Mouse (Mus musculus) forebrain, embryonic 15.5 days (tissue): ENCODE data around the gene Pcdh9. TPM values are rescaled to one million over a fixed set of nuclear protein-coding genes. Genes with fewer than 3 reads are reported as not detected.

Experiments
- ATAC-seq: fragments of 200-750 bp; cut with Nextera tagmentation; replicated peaks from 2 replicates; pipeline ENCODE4 v1.8.0; 2017; ENCODE audit warnings: mild to moderate bottlenecking, moderate TSS enrichment, moderate library complexity
- H3K27ac ChIP-seq: fragments of 300-500 bp; sonication (generic); replicated peaks from 2 replicates; pipeline ENCODE4 v1.5.1; 2015; ENCODE audit warnings: mild to moderate bottlenecking, inconsistent platforms
- H3K27me3 ChIP-seq: fragments of 300-500 bp; sonication (generic); 2 replicates; pipeline ENCODE4 v1.6.1; 2015; ENCODE audit warnings: inconsistent platforms
- H3K36me3 ChIP-seq: fragments of 300-500 bp; sonication (generic); 2 replicates; pipeline ENCODE4 v1.6.1; 2015; ENCODE audit warnings: mild to moderate bottlenecking, inconsistent platforms
- H3K4me1 ChIP-seq: fragments of 300-500 bp; sonication (generic); 2 replicates; pipeline ENCODE4 v1.6.1; 2015; ENCODE audit warnings: inconsistent platforms
- H3K4me2 ChIP-seq: fragments of 300-500 bp; sonication (generic); replicated peaks from 2 replicates; pipeline ENCODE4 v1.6.1; 2015; ENCODE audit warnings: mild to moderate bottlenecking, inconsistent platforms
- H3K4me3 ChIP-seq: fragments of 300-500 bp; sonication (generic); 2 replicates; pipeline ENCODE4 v1.5.1; 2015; ENCODE audit warnings: mild to moderate bottlenecking, inconsistent platforms
- H3K9ac ChIP-seq: fragments of 300-500 bp; sonication (generic); replicated peaks from 2 replicates; pipeline ENCODE4 v1.6.1; 2015; ENCODE audit warnings: mild to moderate bottlenecking, inconsistent platforms
- H3K9me3 ChIP-seq: fragments of 300-500 bp; sonication (generic); 2 replicates; pipeline ENCODE4 v1.6.1; 2016; ENCODE audit warnings: inconsistent platforms
- WGBS: fragments of 180-500 bp; shearing (Covaris S2); methylation state at CpG from one replicate; pipeline ENCODE4 v1.1.7; 2015; ENCODE audit warnings: mixed read lengths; 5-methylcytosine and 5-hydroxymethylcytosine counted together
- polyA plus RNA-seq: library from polyadenylated mRNA; unstranded; fragments of >200 nt; fragmentation: Nextera tagmentation; extraction: Ambion mirVana; gene quantifications from 2 replicates; pipeline ENCODE4 v1.2.1, GENCODE M21; 2015

Gene Pcdh9
- polyA plus RNA-seq, 1 experiment from 2014 or later = 139 TPM

DNA sequence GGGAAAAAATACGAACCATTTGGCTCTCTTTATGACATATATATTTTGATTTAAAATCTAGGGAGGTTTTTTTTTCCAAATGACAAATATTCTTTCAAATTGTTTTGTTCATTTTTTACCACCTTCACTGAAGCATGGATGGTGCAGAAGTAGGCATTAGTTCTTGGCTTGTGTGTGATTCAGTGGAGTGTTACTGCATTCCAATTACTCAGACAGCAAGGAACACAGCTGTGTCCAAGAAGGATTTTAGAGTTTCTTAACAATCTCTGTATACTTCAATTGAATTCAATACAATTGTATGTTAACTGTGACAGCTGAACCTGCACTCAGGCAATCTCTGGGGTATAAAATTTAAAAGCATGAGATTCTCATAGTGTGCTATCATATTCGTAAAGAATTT lies 127.6 kb downstream of the Pcdh9 start:
- Histone ChIP-seq H3K4me2 (no peak overlapping the region), H3K4me1 (no peaks in the 10 kb centered on the region), H3K27me3 (no peaks in the 10 kb centered on the region), H3K27ac (no peak overlapping the region), H3K9ac (no peak overlapping the region), H3K36me3 (no peaks in the 10 kb centered on the region), H3K9me3 (no peaks in the 10 kb centered on the region), H3K4me3 (no peak overlapping the region)
- 90% methylated on average over 2 of the region's 2 CpGs for WGBS
- no peak for ATAC-seq

DNA sequence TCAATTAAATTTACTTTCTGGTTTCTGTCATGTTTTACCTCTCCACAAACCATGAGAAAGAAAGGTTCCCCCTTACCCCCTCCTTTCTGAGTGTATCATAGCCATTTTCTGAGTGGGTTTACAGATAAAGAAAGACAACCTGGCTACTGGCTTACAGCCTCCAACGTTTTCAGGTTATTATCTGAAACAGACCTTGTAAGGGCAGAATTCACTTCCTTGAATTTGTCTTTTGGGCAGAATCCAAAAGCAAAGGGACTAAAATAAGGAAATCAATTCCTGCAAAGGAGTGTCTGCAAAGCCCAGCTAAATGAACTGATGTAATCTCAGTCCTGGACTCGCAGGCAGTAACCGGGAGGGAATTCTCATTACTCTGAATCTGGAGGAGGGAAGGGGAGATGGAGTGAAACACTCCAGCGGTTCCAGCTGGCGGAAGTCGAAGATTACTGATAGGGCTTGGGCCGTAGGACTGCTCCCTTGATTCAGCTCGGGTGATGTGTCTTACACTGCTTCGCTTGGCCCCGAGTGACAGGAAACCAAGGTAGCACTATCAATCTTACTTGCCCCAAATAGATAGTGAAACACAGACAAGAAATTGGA lies 156.3 kb downstream of the Pcdh9 start:
- Histone ChIP-seq H3K9ac (no peak overlapping the region), H3K4me3 (no peak overlapping the region), H3K36me3 (no peaks in the 10 kb centered on the region), H3K4me1 (no peaks in the 10 kb centered on the region), H3K9me3 (no peaks in the 10 kb centered on the region), H3K4me2 (no peak overlapping the region), H3K27ac (no peak overlapping the region), H3K27me3 (no peaks in the 10 kb centered on the region)
- whole genome bisulfite sequencing = 81% methylated on average over 10 of the region's 10 CpGs
- ATAC-seq = no peak

DNA sequence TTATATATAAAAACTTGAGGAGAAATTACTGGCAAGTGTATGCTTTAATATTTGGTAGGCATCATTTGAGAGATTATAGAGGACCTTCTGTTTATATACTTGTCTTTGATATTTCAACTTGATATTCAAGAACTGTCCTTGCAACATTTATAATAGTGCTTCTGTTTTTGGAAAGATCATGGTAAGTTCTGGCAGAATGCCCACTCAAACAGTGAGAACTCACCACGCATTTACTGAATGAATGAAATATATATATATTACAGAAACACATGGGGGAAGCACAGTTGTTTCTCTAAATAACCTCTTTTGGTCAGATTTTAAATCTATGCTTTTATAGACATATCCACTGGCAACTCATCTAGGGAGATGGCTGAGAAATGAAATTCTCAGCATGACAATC lies 164.7 kb downstream of the Pcdh9 start:
- no peak overlapping the region for H3K4me2 ChIP-seq
- no peak overlapping the region for H3K4me3 ChIP-seq
- no peak overlapping the region for H3K9ac ChIP-seq
- no peak for ATAC-seq
- WGBS = 59% methylated on average over 1 of the region's 1 CpGs
- H3K4me1 ChIP-seq = no peaks in the 10 kb centered on the region
- H3K27me3 ChIP-seq = no peaks in the 10 kb centered on the region
- H3K36me3 ChIP-seq = no peaks in the 10 kb centered on the region
- H3K27ac ChIP-seq = no peak overlapping the region
- H3K9me3 ChIP-seq = no peaks in the 10 kb centered on the region

DNA sequence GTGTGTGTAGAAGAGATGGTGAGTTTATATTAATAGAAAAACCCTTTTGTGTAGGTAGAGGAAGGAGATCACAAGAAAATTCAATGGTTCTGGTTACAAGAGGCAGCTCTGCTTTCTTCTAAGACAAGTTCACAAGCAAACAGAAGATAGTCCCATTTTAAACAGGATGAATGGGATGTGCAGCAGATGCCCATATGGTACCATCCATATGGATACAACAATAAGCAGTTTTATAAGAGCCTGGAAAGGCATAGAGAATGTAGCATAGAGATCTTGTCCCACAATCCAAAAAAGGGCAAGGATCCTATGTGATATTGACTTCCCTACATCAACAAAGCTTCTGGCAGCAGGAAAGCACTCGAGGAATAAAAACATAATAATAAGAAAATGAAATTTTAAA lies 171.3 kb downstream of the Pcdh9 start:
- no peak overlapping the region for H3K4me3 ChIP-seq
- no peak overlapping the region for H3K4me2 ChIP-seq
- no peaks in the 10 kb centered on the region for H3K9me3 ChIP-seq
- H3K27me3 ChIP-seq = no peaks in the 10 kb centered on the region
- H3K36me3 ChIP-seq = no peaks in the 10 kb centered on the region
- no peaks in the 10 kb centered on the region for H3K4me1 ChIP-seq
- ATAC-seq = no peak
- 65% methylated on average over 1 of the region's 1 CpGs for WGBS
- peak overlapping the region; percentile 25 for H3K27ac ChIP-seq
- H3K9ac ChIP-seq = no peak overlapping the region

DNA sequence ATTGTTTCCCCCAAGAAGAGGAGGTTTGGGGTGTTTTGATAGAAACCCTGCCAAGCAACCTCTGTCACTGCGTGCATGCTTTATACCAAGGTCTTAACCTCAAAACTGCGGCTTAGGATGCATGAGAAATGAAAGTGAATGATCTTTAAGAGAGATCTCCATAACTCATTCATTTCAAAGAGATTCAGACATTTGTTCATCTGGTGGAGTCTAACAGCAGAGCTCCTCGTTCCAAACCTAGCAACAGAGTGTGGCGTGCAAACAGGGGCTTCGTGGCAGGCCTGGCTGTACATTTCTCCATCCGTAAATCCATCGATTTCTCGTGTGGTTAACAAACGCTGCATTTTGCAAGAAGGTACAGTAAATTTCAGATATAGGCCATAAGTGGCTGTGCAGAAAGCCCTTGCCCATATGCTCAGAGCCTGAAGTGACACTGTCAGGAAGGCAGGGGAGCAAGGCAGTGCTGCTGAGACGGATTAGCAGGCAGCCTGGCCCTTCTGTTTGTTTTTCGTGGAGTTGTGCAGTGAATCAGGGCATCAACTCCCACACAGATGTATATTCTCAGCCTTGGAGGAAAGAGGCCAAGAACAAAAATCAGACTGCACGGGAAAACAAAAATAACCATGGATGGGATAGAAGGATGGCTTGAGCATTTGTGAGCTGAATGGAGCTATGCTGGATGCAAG lies 177.1 kb downstream of the Pcdh9 start:
- Histone ChIP-seq H3K9me3 (no peaks in the 10 kb centered on the region), H3K4me1 (peaks cover 9% of the 10 kb centered on the region; the same call in 1 of the 2 replicates), H3K27me3 (no peaks in the 10 kb centered on the region), H3K4me2 (no peak overlapping the region), H3K36me3 (no peaks in the 10 kb centered on the region), H3K27ac (peak overlapping the region; percentile 77), H3K9ac (no peak overlapping the region), H3K4me3 (no peak overlapping the region)
- 64% methylated on average over 12 of the region's 12 CpGs for WGBS
- ATAC-seq = no peak; the same call in 1 of the 2 replicates

DNA sequence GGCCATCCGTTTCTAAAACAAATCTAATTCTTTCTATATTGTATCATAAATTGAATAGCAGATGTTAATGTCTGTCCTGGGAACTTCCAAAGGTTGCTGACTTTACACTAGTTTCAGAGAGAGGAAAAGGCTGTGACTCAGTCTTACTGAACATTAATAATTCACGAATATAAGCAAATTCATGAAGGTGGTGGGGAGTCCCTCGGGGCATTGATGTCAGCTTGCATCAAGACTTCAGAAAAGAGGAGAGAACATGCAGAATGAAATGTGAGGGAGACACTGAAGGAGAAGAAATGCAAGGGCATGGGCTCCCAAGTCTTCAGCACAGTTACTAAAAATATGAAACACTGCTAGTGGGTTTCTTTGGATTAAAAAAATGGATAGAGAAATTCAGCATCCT lies 181.8 kb downstream of the Pcdh9 start:
- H3K27ac ChIP-seq = no peak overlapping the region
- no peak overlapping the region for H3K4me2 ChIP-seq
- no peak overlapping the region for H3K9ac ChIP-seq
- no peaks in the 10 kb centered on the region for H3K36me3 ChIP-seq
- no peaks in the 10 kb centered on the region for H3K27me3 ChIP-seq
- peaks cover 5% of the 10 kb centered on the region; the same call in 1 of the 2 replicates for H3K4me1 ChIP-seq
- ATAC-seq = no peak
- H3K9me3 ChIP-seq = no peaks in the 10 kb centered on the region
- H3K4me3 ChIP-seq = no peak overlapping the region
- WGBS = 82% methylated on average over 3 of the region's 3 CpGs

DNA sequence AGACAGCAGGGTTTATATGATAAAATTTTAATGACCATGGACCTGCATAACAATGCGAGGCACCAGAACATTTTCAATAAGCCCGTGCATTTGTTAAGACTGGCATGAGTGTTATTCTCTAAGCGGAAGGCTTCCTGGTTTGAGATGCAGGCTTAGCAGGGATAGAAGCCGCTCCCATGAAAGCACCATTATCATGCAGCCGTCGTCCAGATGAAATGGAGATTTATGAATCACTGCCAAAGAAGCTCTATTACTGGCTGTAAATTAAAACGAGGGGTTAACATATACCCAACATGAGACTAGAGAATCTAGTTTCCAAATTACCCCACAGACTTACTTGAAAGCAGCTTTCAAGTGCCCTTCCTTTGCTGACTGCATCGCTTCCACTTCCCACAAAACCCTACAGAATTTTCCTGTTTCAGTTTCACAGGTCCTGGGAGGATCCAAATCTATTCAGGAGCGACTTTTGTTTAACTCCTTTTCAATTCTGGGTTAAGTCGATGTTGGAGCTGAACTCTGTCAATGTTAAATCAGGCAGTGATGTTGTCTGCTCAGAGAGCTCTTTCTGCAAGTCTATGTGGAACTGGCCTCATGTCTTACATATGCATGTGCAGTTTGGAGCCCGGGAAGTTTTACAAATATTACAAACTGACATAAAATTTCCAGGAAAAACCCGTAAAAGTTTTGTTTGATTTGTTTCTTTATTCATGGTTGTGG lies 188.9 kb downstream of the Pcdh9 start:
- Histone ChIP-seq H3K9me3 (no peaks in the 10 kb centered on the region), H3K27ac (no peak overlapping the region), H3K4me2 (peak overlapping the region; percentile 28), H3K36me3 (no peaks in the 10 kb centered on the region), H3K4me3 (peak overlapping the region; percentile 18), H3K27me3 (no peaks in the 10 kb centered on the region), H3K4me1 (peaks cover 12% of the 10 kb centered on the region), H3K9ac (no peak overlapping the region)
- ATAC-seq = 0 out of 2 replicates have a peak, but pooled peaks have one; percentile 41
- WGBS = 15% methylated on average over 12 of the region's 12 CpGs

DNA sequence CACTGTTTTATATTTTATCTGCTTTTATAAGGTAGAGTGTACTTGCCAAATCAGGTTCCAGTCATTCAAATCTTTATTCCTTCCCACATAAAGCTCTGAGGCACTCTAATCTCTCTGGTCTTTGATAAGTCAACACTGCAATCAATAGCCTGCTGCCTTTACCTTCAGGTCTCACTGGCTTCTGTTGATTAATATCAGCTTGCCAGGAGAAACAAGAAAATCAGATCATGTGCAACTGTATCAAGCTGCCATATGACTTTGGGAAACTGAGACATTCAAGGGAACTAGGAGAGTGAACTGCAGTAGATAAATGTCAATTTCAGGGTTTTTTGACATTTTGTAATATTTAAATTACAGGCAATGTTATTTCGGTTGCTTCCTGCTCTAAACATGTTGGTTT lies 189.6 kb downstream of the Pcdh9 start:
- no peaks in the 10 kb centered on the region for H3K27me3 ChIP-seq
- peaks cover 12% of the 10 kb centered on the region for H3K4me1 ChIP-seq
- H3K9ac ChIP-seq = no peak overlapping the region
- no peaks in the 10 kb centered on the region for H3K9me3 ChIP-seq
- H3K4me2 ChIP-seq = peak overlapping the region; percentile 28
- H3K4me3 ChIP-seq = 0 out of 2 replicates have a peak overlapping the region, but pooled peaks have one; percentile 18
- ATAC-seq = no peak
- 0 out of 2 replicates have a peak overlapping the region, but pooled peaks have one; percentile 23 for H3K27ac ChIP-seq
- 56% methylated on average over 1 of the region's 1 CpGs for WGBS
- H3K36me3 ChIP-seq = no peaks in the 10 kb centered on the region

DNA sequence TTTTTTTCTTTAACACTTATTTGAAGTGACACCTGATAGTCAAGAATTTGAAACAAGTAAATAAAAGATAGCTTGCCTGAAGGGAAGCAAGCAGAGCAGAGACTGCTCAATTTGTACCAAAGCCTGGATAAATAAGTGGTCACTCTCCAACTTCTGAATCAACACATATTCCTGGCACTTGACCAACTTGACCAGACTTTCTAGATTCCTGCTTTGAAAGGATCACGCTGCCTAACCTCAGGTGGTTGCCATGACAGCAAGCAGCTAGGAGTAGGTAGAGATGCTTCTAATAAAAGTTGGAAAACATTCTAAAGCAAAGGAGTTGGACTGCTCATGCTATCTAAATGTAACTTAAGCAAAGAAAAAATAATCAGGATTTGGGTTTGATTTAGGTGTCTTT lies 205.8 kb downstream of the Pcdh9 start:
- Histone ChIP-seq H3K4me1 (no peaks in the 10 kb centered on the region), H3K36me3 (no peaks in the 10 kb centered on the region), H3K9ac (no peak overlapping the region), H3K4me3 (no peak overlapping the region), H3K4me2 (no peak overlapping the region), H3K27me3 (no peaks in the 10 kb centered on the region), H3K9me3 (peaks cover 2% of the 10 kb centered on the region; the same call in 1 of the 2 replicates), H3K27ac (no peak overlapping the region)
- WGBS = 37% methylated on average over 1 of the region's 1 CpGs
- no peak for ATAC-seq

DNA sequence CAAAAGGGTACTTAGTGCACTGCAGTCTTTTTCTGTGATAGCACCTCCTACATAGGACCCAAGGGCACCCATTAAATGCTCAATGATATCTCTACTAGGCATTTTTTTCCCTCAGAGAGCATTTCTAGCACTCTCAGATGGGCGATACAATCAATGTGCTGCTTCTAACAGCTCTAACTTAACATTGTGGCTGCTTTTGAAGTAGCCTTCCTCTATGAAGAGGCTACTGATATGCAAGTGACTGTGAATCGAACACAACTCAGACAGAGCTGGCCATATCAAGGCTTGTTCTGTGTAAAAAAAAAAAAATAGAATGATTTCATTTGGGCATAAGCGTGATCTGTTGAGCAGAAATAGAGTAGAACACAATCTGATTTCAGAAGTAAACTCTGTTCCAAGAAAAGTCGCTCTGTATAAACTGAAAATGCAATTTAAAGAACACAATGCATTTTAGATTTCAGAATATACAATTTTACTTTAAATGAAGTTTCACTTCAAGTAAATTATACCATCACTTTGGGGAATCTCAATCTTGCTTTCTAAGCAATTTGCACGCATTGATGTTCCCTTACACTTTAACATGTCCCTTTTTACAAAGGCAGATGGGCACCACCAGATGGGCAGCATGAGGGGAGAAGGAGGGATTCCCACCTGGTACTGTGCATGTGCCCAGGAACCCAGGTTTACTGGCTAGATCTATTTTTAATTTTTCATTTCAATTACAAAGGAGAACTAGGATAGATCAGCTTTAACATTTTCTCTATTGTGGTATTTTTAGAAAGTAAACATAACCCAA lies 215.0 kb downstream of the Pcdh9 start:
- Histone ChIP-seq H3K36me3 (no peaks in the 10 kb centered on the region), H3K4me2 (no peak overlapping the region), H3K27me3 (no peaks in the 10 kb centered on the region), H3K27ac (peak overlapping the region; percentile 49), H3K4me3 (no peak overlapping the region), H3K9ac (no peak overlapping the region), H3K4me1 (no peaks in the 10 kb centered on the region), H3K9me3 (peaks cover 2% of the 10 kb centered on the region; the same call in 1 of the 2 replicates)
- 81% methylated on average over 5 of the region's 5 CpGs for WGBS
- ATAC-seq = no peak

DNA sequence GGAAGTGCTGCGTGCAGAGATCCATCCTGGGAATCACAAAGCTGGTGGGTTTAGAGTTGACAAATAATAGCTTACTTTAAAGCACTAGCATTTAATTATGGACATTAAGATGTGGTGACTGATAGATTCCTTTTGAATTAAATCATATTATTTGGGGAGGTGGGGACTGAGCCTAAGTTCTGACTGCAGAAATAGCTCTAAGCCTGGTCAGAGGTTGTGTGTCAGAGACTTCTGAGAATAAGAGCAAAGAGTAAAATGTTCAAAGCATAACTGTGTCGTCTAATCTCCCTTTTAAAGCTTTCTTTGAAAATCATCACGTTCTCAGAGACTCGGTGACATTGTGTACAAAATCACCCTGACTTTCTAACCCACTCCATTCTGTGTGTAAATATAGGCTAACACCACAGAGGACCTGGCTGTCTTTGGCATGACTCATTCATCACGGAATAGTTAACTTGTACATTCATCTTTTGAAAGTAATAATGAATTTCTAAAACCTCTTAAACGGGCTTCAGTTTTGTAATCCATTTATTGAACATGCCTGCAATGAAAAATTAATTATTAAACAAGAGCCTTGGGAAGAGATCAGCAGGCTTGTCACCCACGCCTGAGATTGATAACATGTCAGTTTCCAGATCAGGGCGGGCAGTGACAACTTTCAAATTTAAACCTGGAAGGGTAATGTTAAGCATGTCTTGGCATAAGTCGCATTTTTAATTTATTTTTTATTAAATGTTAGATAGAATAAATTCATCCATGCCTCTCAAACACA lies 236.3 kb downstream of the Pcdh9 start:
- 69% methylated on average over 9 of the region's 9 CpGs for WGBS
- no peak for ATAC-seq

More for the DNA sequence above, 236.3 kb downstream of the Pcdh9 start:
- Histone ChIP-seq H3K4me3 (no peak overlapping the region), H3K9ac (no peak overlapping the region), H3K9me3 (no peaks in the 10 kb centered on the region), H3K4me1 (peaks cover 3% of the 10 kb centered on the region; the same call in 1 of the 2 replicates), H3K27ac (no peak overlapping the region), H3K4me2 (no peak overlapping the region), H3K27me3 (no peaks in the 10 kb centered on the region), H3K36me3 (no peaks in the 10 kb centered on the region)
